Mouse (Mus musculus) bone marrow macrophage, adult 2 months (primary cell): ENCODE results near the gene Prkcz.

Experiments used
- CTCF ChIP-seq: IDR thresholded peaks from 2 replicates; pipeline ENCODE4 v1.5.1; 2012; ENCODE audit warnings: low read depth, mild to moderate bottlenecking, low read length, moderate library complexity
- POLR2A ChIP-seq: IDR thresholded peaks from 2 replicates; pipeline ENCODE4 v1.6.1; 2012; ENCODE audit warnings: mild to moderate bottlenecking, low read depth, low read length, borderline replicate concordance

GRCm38 (mm10) chr4:155352581-155352980, 8.6 kb downstream of the Prkcz start:
- no peak for TF ChIP-seq CTCF
- TF ChIP-seq POLR2A: no peak
